Mouse (Mus musculus) brain, embryonic 14.5 days (tissue): ENCODE measurements at regions not wholly inside any gene's neighbourhood (a gene's known extent, or its start where the extent isn't known, plus 50 kb on each side); places are given as distances from the start of the nearest gene placed in this dataset.

Experiments used
- CTCF ChIP-seq: fragments of 200-500 bp; IDR thresholded peaks from 2 replicates; pipeline ENCODE4 v1.5.1; 2012; ENCODE audit warnings: inconsistent platforms, mild to moderate bottlenecking, moderate library complexity, borderline replicate concordance; ENCODE audit not compliant: insufficient read depth, insufficient read length; ENCODE audit errors: extremely low read depth
- POLR2A ChIP-seq: fragments of 200-500 bp; IDR thresholded peaks from 2 replicates; pipeline ENCODE4 v1.6.1; 2012; ENCODE audit warnings: mild to moderate bottlenecking, inconsistent platforms, borderline replicate concordance; ENCODE audit not compliant: poor library complexity, insufficient read depth, insufficient read length, severe bottlenecking; ENCODE audit errors: extremely low read depth

DNA sequence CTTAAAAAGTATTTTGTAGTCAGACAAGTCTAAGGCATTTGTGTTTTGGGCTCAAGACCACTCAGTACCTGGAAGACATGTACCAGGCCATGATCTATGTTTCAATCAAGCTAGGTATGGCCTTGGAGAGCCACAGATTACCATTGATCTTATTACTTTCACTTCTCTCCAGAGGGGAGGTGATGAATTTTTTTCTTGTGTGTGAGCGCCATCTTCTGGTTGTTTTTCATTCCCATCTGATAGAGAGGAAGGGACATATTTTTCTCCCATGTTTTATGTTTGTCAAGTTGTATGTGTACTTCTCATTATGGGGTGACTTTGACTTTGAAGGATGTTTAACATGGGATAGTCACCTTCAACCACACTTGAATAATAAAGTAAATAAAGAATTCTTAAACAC lies 80.3 kb upstream of the Gm5150 start:
- TF ChIP-seq POLR2A = no peak
- TF ChIP-seq CTCF = no peak
